Mouse (Mus musculus): ENCODE measurements around the gene Limk2. TPM values are rescaled to one million over a fixed set of nuclear protein-coding genes. Genes with fewer than 3 reads are reported as not detected.

The Limk2 gene
- polyA plus RNA-seq, 1 experiment from 2014 or later = 138 TPM

- 94% methylated on average over 3 of the region's 3 CpGs for WGBS
- no peaks in the 10 kb centered on the region for H3K27me3 ChIP-seq
These were observed 90.7 kb downstream of the Limk2 start for GRCm38 (mm10) chr11:3318286-3318685.

GRCm38 (mm10) chr11:3314148-3314547, 94.8 kb downstream of the Limk2 start:
- H3K4me2 ChIP-seq = no peak overlapping the region
- peaks cover 36% of the 10 kb centered on the region for H3K36me3 ChIP-seq
- H3K9me3 ChIP-seq = no peaks in the 10 kb centered on the region
- H3K4me3 ChIP-seq = no peak overlapping the region
- 0 out of 2 replicates have a peak, but pooled peaks cover 3% of the 10 kb centered on the region for H3K4me1 ChIP-seq (replicated peaks)
- no peak overlapping the region for H3K9ac ChIP-seq
- 0 out of 2 replicates have a peak, but pooled peaks have one; percentile 10 for ATAC-seq (ENCODE audit: low FRiP score)
- 25% methylated on average over 2 of the region's 2 CpGs for WGBS
- no peaks in the 10 kb centered on the region for H3K27me3 ChIP-seq
- no peak overlapping the region for H3K27ac ChIP-seq

More at GRCm38 (mm10) chr11:3318286-3318685, 90.7 kb downstream of the Limk2 start:
- H3K36me3 ChIP-seq = peaks cover 3% of the 10 kb centered on the region; the same call in 1 of the 2 replicates
- no peak overlapping the region for H3K4me3 ChIP-seq
- no peak overlapping the region for H3K9ac ChIP-seq
- no peak overlapping the region for H3K27ac ChIP-seq
- 0 out of 2 replicates have a peak, but pooled peaks cover under 1% of the 10 kb centered on the region for H3K4me1 ChIP-seq (replicated peaks)
- H3K4me2 ChIP-seq = no peak overlapping the region
- H3K9me3 ChIP-seq = no peaks in the 10 kb centered on the region
- ATAC-seq (ENCODE audit: low FRiP score) = no peak

GRCm38 (mm10) chr11:3313294-3313693, 95.7 kb downstream of the Limk2 start:
- H3K27me3 ChIP-seq = no peaks in the 10 kb centered on the region
- H3K9ac ChIP-seq = no peak overlapping the region
- H3K4me2 ChIP-seq = no peak overlapping the region
- H3K27ac ChIP-seq = no peak overlapping the region
- no peak overlapping the region for H3K4me3 ChIP-seq
- peaks cover 44% of the 10 kb centered on the region for H3K36me3 ChIP-seq
- no peaks in the 10 kb centered on the region for H3K9me3 ChIP-seq
- no peak for ATAC-seq (ENCODE audit: low FRiP score)
- H3K4me1 ChIP-seq (replicated peaks) = 0 out of 2 replicates have a peak, but pooled peaks cover 3% of the 10 kb centered on the region
- WGBS = 95% methylated on average over 1 of the region's 1 CpGs

- H3K36me3 ChIP-seq = peaks cover 57% of the 10 kb centered on the region
- no peak overlapping the region for H3K4me3 ChIP-seq
- no peaks in the 10 kb centered on the region for H3K9me3 ChIP-seq
- H3K4me1 ChIP-seq (replicated peaks) = 0 out of 2 replicates have a peak, but pooled peaks cover 3% of the 10 kb centered on the region
- WGBS = 86% methylated on average over 10 of the region's 10 CpGs
- ATAC-seq (ENCODE audit: low FRiP score) = no peak
- H3K27ac ChIP-seq = no peak overlapping the region
- H3K27me3 ChIP-seq = no peaks in the 10 kb centered on the region
- H3K4me2 ChIP-seq = no peak overlapping the region
- no peak overlapping the region for H3K9ac ChIP-seq
These were observed 97.2 kb downstream of the Limk2 start for GRCm38 (mm10) chr11:3311586-3312347.

GRCm38 (mm10) chr11:3310789-3311585, 98.0 kb downstream of the Limk2 start:
- Histone ChIP-seq H3K36me3 (peaks cover 65% of the 10 kb centered on the region), H3K4me3 (no peak overlapping the region), H3K9me3 (no peaks in the 10 kb centered on the region), H3K4me2 (no peak overlapping the region), H3K27ac (no peak overlapping the region), H3K27me3 (no peaks in the 10 kb centered on the region), H3K4me1 (replicated peaks) (0 out of 2 replicates have a peak, but pooled peaks cover 3% of the 10 kb centered on the region), H3K9ac (no peak overlapping the region)
- ATAC-seq (ENCODE audit: low FRiP score) = no peak
- WGBS = 92% methylated on average over 10 of the region's 10 CpGs

GRCm38 (mm10) chr11:3309884-3310283, 99.1 kb downstream of the Limk2 start:
- H3K36me3 ChIP-seq = peaks cover 76% of the 10 kb centered on the region
- no peak overlapping the region for H3K4me3 ChIP-seq
- 0 out of 2 replicates have a peak, but pooled peaks cover 3% of the 10 kb centered on the region for H3K4me1 ChIP-seq (replicated peaks)
- no peak for ATAC-seq (ENCODE audit: low FRiP score)
- H3K27ac ChIP-seq = no peak overlapping the region
- WGBS = 88% methylated on average over 4 of the region's 4 CpGs
- no peaks in the 10 kb centered on the region for H3K27me3 ChIP-seq
- no peak overlapping the region for H3K4me2 ChIP-seq
- no peak overlapping the region for H3K9ac ChIP-seq
- no peaks in the 10 kb centered on the region for H3K9me3 ChIP-seq

GRCm38 (mm10) chr11:3307875-3308274, 101.1 kb downstream of the Limk2 start:
- WGBS = 92% methylated on average over 3 of the region's 3 CpGs
- no peaks in the 10 kb centered on the region for H3K27me3 ChIP-seq
- H3K27ac ChIP-seq = no peak overlapping the region
- H3K4me1 ChIP-seq (replicated peaks) = 0 out of 2 replicates have a peak, but pooled peaks cover 1% of the 10 kb centered on the region
- peaks cover 96% of the 10 kb centered on the region for H3K36me3 ChIP-seq
- no peaks in the 10 kb centered on the region for H3K9me3 ChIP-seq
- no peak for ATAC-seq (ENCODE audit: low FRiP score)
- H3K4me2 ChIP-seq = no peak overlapping the region
- H3K9ac ChIP-seq = no peak overlapping the region
- no peak overlapping the region for H3K4me3 ChIP-seq

- Histone ChIP-seq H3K36me3 (peaks cover 100% of the 10 kb centered on the region), H3K27me3 (no peaks in the 10 kb centered on the region), H3K9ac (no peak overlapping the region), H3K27ac (no peak overlapping the region), H3K9me3 (no peaks in the 10 kb centered on the region), H3K4me3 (no peak overlapping the region), H3K4me2 (no peak overlapping the region), H3K4me1 (replicated peaks) (0 out of 2 replicates have a peak, but pooled peaks cover 3% of the 10 kb centered on the region)
- 90% methylated on average over 4 of the region's 4 CpGs for WGBS
- ATAC-seq (ENCODE audit: low FRiP score) = no peak
These were observed 103.2 kb downstream of the Limk2 start for GRCm38 (mm10) chr11:3305821-3306220.

- 0 out of 2 replicates have a peak, but pooled peaks cover 3% of the 10 kb centered on the region for H3K4me1 ChIP-seq (replicated peaks)
- H3K36me3 ChIP-seq = peaks cover 99% of the 10 kb centered on the region
- H3K9ac ChIP-seq = no peak overlapping the region
- H3K4me2 ChIP-seq = no peak overlapping the region
- no peak for ATAC-seq (ENCODE audit: low FRiP score)
- H3K9me3 ChIP-seq = no peaks in the 10 kb centered on the region
- H3K27me3 ChIP-seq = no peaks in the 10 kb centered on the region
- 81% methylated on average over 4 of the region's 4 CpGs for WGBS
- H3K27ac ChIP-seq = no peak overlapping the region
- no peak overlapping the region for H3K4me3 ChIP-seq
These were observed 106.2 kb downstream of the Limk2 start for GRCm38 (mm10) chr11:3302792-3303191.

- no peak for ATAC-seq (ENCODE audit: low FRiP score)
- WGBS = 96% methylated on average over 4 of the region's 4 CpGs
- Histone ChIP-seq H3K4me1 (replicated peaks) (0 out of 2 replicates have a peak, but pooled peaks cover 5% of the 10 kb centered on the region), H3K27ac (no peak overlapping the region), H3K27me3 (no peaks in the 10 kb centered on the region), H3K4me3 (no peak overlapping the region), H3K36me3 (peaks cover 99% of the 10 kb centered on the region), H3K9me3 (no peaks in the 10 kb centered on the region), H3K4me2 (no peak overlapping the region), H3K9ac (0 out of 2 replicates have a peak overlapping the region, but pooled peaks have one; percentile 3)
These were observed 106.6 kb downstream of the Limk2 start for GRCm38 (mm10) chr11:3302385-3302784.

- 93% methylated on average over 5 of the region's 5 CpGs for WGBS
- no peak overlapping the region for H3K4me3 ChIP-seq
- H3K4me2 ChIP-seq = no peak overlapping the region
- peaks cover 99% of the 10 kb centered on the region for H3K36me3 ChIP-seq
- no peak for ATAC-seq (ENCODE audit: low FRiP score)
- H3K27me3 ChIP-seq = no peaks in the 10 kb centered on the region
- no peak overlapping the region for H3K27ac ChIP-seq
- H3K9me3 ChIP-seq = no peaks in the 10 kb centered on the region
- H3K4me1 ChIP-seq (replicated peaks) = peaks cover 17% of the 10 kb centered on the region
- no peak overlapping the region for H3K9ac ChIP-seq
These were observed 107.9 kb downstream of the Limk2 start for GRCm38 (mm10) chr11:3301075-3301474.

- 92% methylated on average over 14 of the region's 14 CpGs for WGBS
- Histone ChIP-seq H3K4me1 (replicated peaks) (peaks cover 40% of the 10 kb centered on the region), H3K4me2 (no peak overlapping the region), H3K9ac (no peak overlapping the region), H3K27me3 (no peaks in the 10 kb centered on the region), H3K4me3 (no peak overlapping the region), H3K9me3 (no peaks in the 10 kb centered on the region), H3K27ac (no peak overlapping the region), H3K36me3 (peaks cover 99% of the 10 kb centered on the region)
- ATAC-seq (ENCODE audit: low FRiP score) = no peak
These were observed 110.2 kb downstream of the Limk2 start for GRCm38 (mm10) chr11:3298813-3299185.
